In the genomic region with DNA sequence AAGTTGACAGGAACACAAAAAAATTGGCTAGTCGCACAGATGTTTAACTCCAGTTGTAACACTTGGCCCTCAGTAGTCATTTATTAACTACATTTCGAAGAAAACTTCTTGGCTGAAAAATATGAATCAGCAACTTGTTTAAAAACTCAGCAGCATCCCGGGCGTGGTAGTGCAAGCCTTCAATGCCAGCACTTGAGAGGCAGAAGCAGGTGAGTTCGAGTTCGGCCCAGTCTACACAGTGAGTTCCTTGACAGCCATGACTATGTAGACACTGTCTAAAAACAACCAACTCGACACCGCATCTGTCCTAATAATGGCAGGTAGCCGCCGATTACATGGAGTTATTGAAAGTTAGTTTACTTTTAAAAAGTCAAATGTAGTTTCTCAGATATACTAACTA, we compare ENCODE assay signal across 8 mouse cellular contexts. TPM values are rescaled to one million over a fixed set of nuclear protein-coding genes. Genes with fewer than 3 reads are reported as not detected.
DNase-seq lines count a peak whose midpoint lies in the region; ATAC-seq and TF ChIP-seq lines count a peak whose summit lies in the region.

No protein-coding gene starts in this region.

- TF ChIP-seq POLR2A in brain, embryonic 14.5 days (IDR thresholded peaks at IDR 0.05; ENCODE audit: borderline replicate concordance, extremely low read depth, insufficient read depth, insufficient read length, poor library complexity, severe bottlenecking) = no peak

- H3K4me2 ChIP-seq in limb, embryonic 13.5 days (replicated peaks) = peak overlapping the region; percentile 80
- peak overlapping the region; percentile 95 for H3K4me2 ChIP-seq in midbrain, embryonic 15.5 days

- no peak for ATAC-seq in limb, embryonic 13.5 days (ENCODE audit: low FRiP score, low read depth)
- no peak for ATAC-seq in midbrain, embryonic 15.5 days (replicated peaks)

- H3K9ac ChIP-seq in limb, embryonic 13.5 days = peak overlapping the region; percentile 92
- H3K9ac ChIP-seq in midbrain, embryonic 15.5 days = peak overlapping the region; percentile 94

- H3K36me3 ChIP-seq in hindbrain, embryonic 10.5 days = peaks cover 15% of the 10 kb centered on the region
- H3K36me3 ChIP-seq in limb, embryonic 13.5 days = peaks cover 12% of the 10 kb centered on the region
- 0 out of 2 replicates have a peak, but pooled peaks cover 3% of the 10 kb centered on the region for H3K36me3 ChIP-seq in midbrain, embryonic 15.5 days (replicated peaks)

- H3K9me3 ChIP-seq in hindbrain, embryonic 10.5 days = no peaks in the 10 kb centered on the region
- no peaks in the 10 kb centered on the region for H3K9me3 ChIP-seq in limb, embryonic 13.5 days
- H3K9me3 ChIP-seq in midbrain, embryonic 15.5 days = no peaks in the 10 kb centered on the region

- H3K4me3 ChIP-seq in hindbrain, embryonic 10.5 days = peak overlapping the region; percentile 98
- H3K4me3 ChIP-seq in limb, embryonic 13.5 days = peak overlapping the region; percentile 98
- peak overlapping the region; percentile 100 for H3K4me3 ChIP-seq in midbrain, embryonic 15.5 days

- WGBS in hindbrain, embryonic 10.5 days = 53% methylated on average over 10 of the region's 10 CpGs
- WGBS in limb, embryonic 13.5 days = 48% methylated on average over 10 of the region's 10 CpGs
- WGBS in midbrain, embryonic 15.5 days = 49% methylated on average over 10 of the region's 10 CpGs

- peaks cover 21% of the 10 kb centered on the region for H3K4me1 ChIP-seq in hindbrain, embryonic 10.5 days (replicated peaks)
- H3K4me1 ChIP-seq in limb, embryonic 13.5 days = peaks cover 17% of the 10 kb centered on the region
- peaks cover 25% of the 10 kb centered on the region for H3K4me1 ChIP-seq in midbrain, embryonic 15.5 days

- no peak for TF ChIP-seq CTCF in brain, embryonic 14.5 days (IDR thresholded peaks at IDR 0.05; ENCODE audit: borderline replicate concordance, extremely low read depth, insufficient read depth, insufficient read length)

- intact Hi-C loops in gastrocnemius, postnatal 14 days (cut with DNase I; ENCODE audit: low total_unique reads) = no loop called here

- peak; percentile 15 for DNase-seq in cerebellum, adult 11-12 months
- DNase-seq in cerebellum, adult 8-10 months = no peak
- peak; percentile 0 for DNase-seq in brain, embryonic 14.5 days (ENCODE audit: low read depth)
- DNase-seq in hindbrain, embryonic 10.5 days (ENCODE audit: low spot score) = no peak
- no peak for DNase-seq in gastrocnemius, postnatal 14 days
- DNase-seq in cerebellum, postnatal 4 days (ENCODE audit: low spot score in 2 of 2) = no peak

- H3K27me3 ChIP-seq in hindbrain, embryonic 10.5 days (ENCODE audit: insufficient read depth, poor library complexity, severe bottlenecking) = no peaks in the 10 kb centered on the region
- no peaks in the 10 kb centered on the region for H3K27me3 ChIP-seq in limb, embryonic 13.5 days
- H3K27me3 ChIP-seq in midbrain, embryonic 15.5 days (replicated peaks) = no peaks in the 10 kb centered on the region

- peak overlapping the region; percentile 91 for H3K27ac ChIP-seq in hindbrain, embryonic 10.5 days
- H3K27ac ChIP-seq in limb, embryonic 13.5 days = no peak overlapping the region
- peak overlapping the region; percentile 92; the same call in 1 of the 2 replicates for H3K27ac ChIP-seq in midbrain, embryonic 15.5 days

RNA-seq across cellular contexts. Expression of gene Arih2, which starts 1.0 kb away (rescaled TPM):
- 47.9 and 49.0 TPM in 2 replicates for polyA plus RNA-seq in brain, embryonic 14.5 days (2012; rRNA removed)
- polyA plus RNA-seq in hindbrain, embryonic 10.5 days (2016; fragmentation: Nextera tagmentation; extraction: Ambion mirVana) = 56.4 and 58.8 TPM in 2 replicates
- 55.0 and 59.7 TPM in 2 replicates for polyA plus RNA-seq in limb, embryonic 13.5 days (2015; fragmentation: Nextera tagmentation; extraction: Ambion mirVana)
- 51.7 and 53.3 TPM in 2 replicates for polyA plus RNA-seq in midbrain, embryonic 15.5 days (2015; fragmentation: Nextera tagmentation; extraction: Ambion mirVana)
- 10 to 100 TPM; 49.0 to 53.4 TPM for total RNA-seq in gastrocnemius, postnatal 14 days (2021)

RNA-seq across cellular contexts. Expression of gene Slc25a20, which starts 13.7 kb away (rescaled TPM):
- 19.5 and 22.6 TPM in 2 replicates for polyA plus RNA-seq in brain, embryonic 14.5 days (2012; rRNA removed)
- 30.0 and 33.8 TPM in 2 replicates for polyA plus RNA-seq in hindbrain, embryonic 10.5 days (2016; fragmentation: Nextera tagmentation; extraction: Ambion mirVana)
- 45.7 and 50.4 TPM in 2 replicates for polyA plus RNA-seq in limb, embryonic 13.5 days (2015; fragmentation: Nextera tagmentation; extraction: Ambion mirVana)
- 43.2 and 45.1 TPM in 2 replicates for polyA plus RNA-seq in midbrain, embryonic 15.5 days (2015; fragmentation: Nextera tagmentation; extraction: Ambion mirVana)
- total RNA-seq in gastrocnemius, postnatal 14 days (2021) = 10 to 100 TPM; 59.0 to 84.8 TPM

RNA-seq across cellular contexts. Expression of gene Prkar2a, which starts 40.9 kb away (rescaled TPM):
- 33.8 and 52.8 TPM in 2 replicates for polyA plus RNA-seq in brain, embryonic 14.5 days (2012; rRNA removed)
- 34.2 and 35.0 TPM in 2 replicates for polyA plus RNA-seq in hindbrain, embryonic 10.5 days (2016; fragmentation: Nextera tagmentation; extraction: Ambion mirVana)
- 26.2 and 31.3 TPM in 2 replicates for polyA plus RNA-seq in limb, embryonic 13.5 days (2015; fragmentation: Nextera tagmentation; extraction: Ambion mirVana)
- 67.7 and 68.4 TPM in 2 replicates for polyA plus RNA-seq in midbrain, embryonic 15.5 days (2015; fragmentation: Nextera tagmentation; extraction: Ambion mirVana)
- total RNA-seq in gastrocnemius, postnatal 14 days (2021) = 100 to 1,000 TPM in 1 of 2 experiments, 10 to 100 TPM in 1; 92.4 to 112 TPM

RNA-seq across cellular contexts. Expression of gene P4htm, which starts 50.7 kb away (rescaled TPM):
- 28.4 and 31.6 TPM in 2 replicates for polyA plus RNA-seq in brain, embryonic 14.5 days (2012; rRNA removed)
- 7.3 and 12.2 TPM in 2 replicates for polyA plus RNA-seq in hindbrain, embryonic 10.5 days (2016; fragmentation: Nextera tagmentation; extraction: Ambion mirVana)
- 11.2 and 11.7 TPM in 2 replicates for polyA plus RNA-seq in limb, embryonic 13.5 days (2015; fragmentation: Nextera tagmentation; extraction: Ambion mirVana)
- 32.7 and 38.5 TPM in 2 replicates for polyA plus RNA-seq in midbrain, embryonic 15.5 days (2015; fragmentation: Nextera tagmentation; extraction: Ambion mirVana)
- 1 to 10 TPM; 4.0 to 4.1 TPM for total RNA-seq in gastrocnemius, postnatal 14 days (2021)

Comparison
In these comparisons a context has a peak if more than half of its experiments do, and no peak if none do; other contexts are left out.
1. DNase-seq: peak in cerebellum, adult 11-12 months (single experiment) and brain, embryonic 14.5 days (single experiment); none in cerebellum, adult 8-10 months (single experiment), hindbrain, embryonic 10.5 days (single experiment), gastrocnemius, postnatal 14 days (single experiment) and cerebellum, postnatal 4 days (0 of 2).
2. Peak in every context shown above with its lines, with median percentiles within 50 percentile points of each other: H3K4me3 ChIP-seq.